Mouse (Mus musculus): ENCODE measurements around the gene 2900026A02Rik. TPM values are rescaled to one million over a fixed set of nuclear protein-coding genes. Genes with fewer than 3 reads are reported as not detected.

The 2900026A02Rik gene
- polyA plus RNA-seq, 2 experiments, result 7.1 to 13.6 TPM

DNA sequence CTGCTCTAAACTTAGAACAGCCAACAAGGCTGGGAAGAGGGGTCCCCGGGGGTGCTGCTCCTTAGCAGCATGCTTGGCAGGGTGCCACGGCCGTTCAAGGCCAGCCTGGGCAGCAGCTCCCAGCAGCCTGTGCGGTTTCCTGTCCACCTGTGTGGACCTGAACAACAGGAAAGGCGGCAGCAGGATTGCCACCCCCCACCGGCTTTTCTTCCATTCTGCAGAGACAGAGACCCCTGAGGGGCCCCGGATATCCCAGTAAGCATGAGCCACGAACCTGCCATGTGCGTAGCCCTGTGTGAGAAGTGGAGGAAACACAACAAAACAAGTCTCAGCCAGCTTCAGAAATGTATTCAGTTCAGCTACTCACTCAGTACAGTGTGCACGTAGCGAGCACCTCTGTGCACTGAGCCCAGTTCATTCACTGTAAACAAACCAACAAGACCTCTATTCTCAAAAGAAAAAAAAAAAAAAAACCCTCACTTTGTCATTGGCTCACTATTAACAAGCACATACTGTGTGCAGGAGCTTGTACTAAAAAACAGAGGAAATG is 69.4 kb downstream of the 2900026A02Rik start:
- no peak for ATAC-seq (ENCODE audit: low FRiP score, low read depth)
- H3K4me1 ChIP-seq (ENCODE audit: control insufficient read depth, insufficient read depth, low read length), result peaks cover 32% of the 10 kb centered on the region
- no peaks in the 10 kb centered on the region for H3K9me3 ChIP-seq (ENCODE audit: control insufficient read depth, low read length)
- H3K4me3 ChIP-seq (replicated peaks; ENCODE audit: low read length), result no peak overlapping the region
- H3K36me3 ChIP-seq (ENCODE audit: control insufficient read depth, insufficient read depth, low read length), result no peaks in the 10 kb centered on the region
- WGBS, result 33% methylated on average over 11 of the region's 11 CpGs
- peak overlapping the region; percentile 71 for H3K27ac ChIP-seq (replicated peaks; ENCODE audit: low read depth, low read length)
- no peaks in the 10 kb centered on the region for H3K27me3 ChIP-seq (ENCODE audit: control insufficient read depth, insufficient read depth, low read length)
- peak; percentile 66 for DNase-seq (ENCODE audit: low spot score)
- no peak for TF ChIP-seq POLR2A (IDR thresholded peaks at IDR 0.05; ENCODE audit: borderline replicate concordance, extremely low read depth, insufficient read depth, insufficient read length)
- H3K4me2 ChIP-seq (replicated peaks; ENCODE audit: low read depth, low read length, severe bottlenecking), result no peak overlapping the region
- no peak overlapping the region for H3K9ac ChIP-seq (ENCODE audit: low read depth, low read length, severe bottlenecking)

DNA sequence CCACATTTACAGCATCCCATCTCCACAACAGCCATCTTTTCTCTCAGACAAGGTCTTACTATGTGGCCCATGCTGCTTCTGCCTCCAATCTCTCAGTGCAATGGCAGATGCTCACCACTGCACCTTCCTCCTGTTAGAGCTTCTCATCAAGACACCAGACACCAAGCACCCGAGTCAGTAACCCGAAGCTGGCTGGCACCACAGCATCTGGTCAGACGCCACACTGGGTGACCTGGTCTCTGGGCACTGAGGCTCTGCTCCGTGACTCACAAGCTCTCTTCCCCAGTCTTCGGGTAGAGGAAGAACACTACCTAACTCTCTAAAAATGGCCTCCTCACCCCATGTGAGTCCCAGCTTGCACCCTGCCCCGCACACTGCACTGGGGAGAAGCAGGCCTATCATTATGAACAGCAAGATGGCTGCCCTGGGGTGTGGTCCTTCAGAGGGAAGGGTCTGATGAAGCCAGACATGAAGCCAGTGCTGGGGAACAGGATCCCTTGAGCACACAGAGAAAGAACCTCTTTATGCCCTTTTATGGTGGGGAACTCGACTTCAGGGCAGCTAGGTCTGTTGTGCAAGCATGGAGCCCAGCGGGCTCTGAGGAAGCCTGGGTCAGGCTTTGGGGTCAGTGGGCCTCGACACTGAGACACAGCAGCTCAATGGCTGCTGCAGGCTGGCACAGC is 70.0 kb downstream of the 2900026A02Rik start:
- Histone ChIP-seq H3K9me3 (ENCODE audit: control insufficient read depth, low read length) (no peaks in the 10 kb centered on the region), H3K27me3 (ENCODE audit: control insufficient read depth, insufficient read depth, low read length) (no peaks in the 10 kb centered on the region), H3K4me2 (replicated peaks; ENCODE audit: low read depth, low read length, severe bottlenecking) (no peak overlapping the region), H3K9ac (ENCODE audit: low read depth, low read length, severe bottlenecking) (no peak overlapping the region), H3K4me1 (ENCODE audit: control insufficient read depth, insufficient read depth, low read length) (peaks cover 32% of the 10 kb centered on the region), H3K27ac (replicated peaks; ENCODE audit: low read depth, low read length) (peak overlapping the region; percentile 71), H3K36me3 (ENCODE audit: control insufficient read depth, insufficient read depth, low read length) (no peaks in the 10 kb centered on the region), H3K4me3 (replicated peaks; ENCODE audit: low read length) (no peak overlapping the region)
- ATAC-seq (ENCODE audit: low FRiP score, low read depth) (no peak), DNase-seq (ENCODE audit: low spot score) (no peak)
- 56% methylated on average over 9 of the region's 9 CpGs for WGBS
- TF ChIP-seq POLR2A (IDR thresholded peaks at IDR 0.05; ENCODE audit: borderline replicate concordance, extremely low read depth, insufficient read depth, insufficient read length), result no peak

GRCm38 (mm10) chr5:113149052-113149451 is 72.0 kb downstream of the 2900026A02Rik start:
- H3K4me3 ChIP-seq (replicated peaks; ENCODE audit: low read length), result no peak overlapping the region
- no peaks in the 10 kb centered on the region for H3K36me3 ChIP-seq (ENCODE audit: control insufficient read depth, insufficient read depth, low read length)
- peaks cover 35% of the 10 kb centered on the region for H3K4me1 ChIP-seq (ENCODE audit: control insufficient read depth, insufficient read depth, low read length)
- no peak for TF ChIP-seq POLR2A (IDR thresholded peaks at IDR 0.05; ENCODE audit: borderline replicate concordance, extremely low read depth, insufficient read depth, insufficient read length)
- 89% methylated on average over 7 of the region's 7 CpGs for WGBS
- no peak overlapping the region for H3K4me2 ChIP-seq (replicated peaks; ENCODE audit: low read depth, low read length, severe bottlenecking)
- ATAC-seq (ENCODE audit: low FRiP score, low read depth), result no peak
- no peak overlapping the region for H3K27ac ChIP-seq (replicated peaks; ENCODE audit: low read depth, low read length)
- H3K27me3 ChIP-seq (ENCODE audit: control insufficient read depth, insufficient read depth, low read length), result no peaks in the 10 kb centered on the region
- H3K9me3 ChIP-seq (ENCODE audit: control insufficient read depth, low read length), result no peaks in the 10 kb centered on the region
- 0 out of 2 replicates have a peak overlapping the region, but pooled peaks have one; percentile 21 for H3K9ac ChIP-seq (ENCODE audit: low read depth, low read length, severe bottlenecking)
- DNase-seq (ENCODE audit: low spot score), result no peak

GRCm38 (mm10) chr5:113147994-113148471 is 73.0 kb downstream of the 2900026A02Rik start:
- H3K4me2 ChIP-seq (replicated peaks; ENCODE audit: low read depth, low read length, severe bottlenecking), result no peak overlapping the region
- 66% methylated on average over 13 of the region's 13 CpGs for WGBS
- no peaks in the 10 kb centered on the region for H3K9me3 ChIP-seq (ENCODE audit: control insufficient read depth, low read length)
- H3K36me3 ChIP-seq (ENCODE audit: control insufficient read depth, insufficient read depth, low read length), result no peaks in the 10 kb centered on the region
- H3K4me1 ChIP-seq (ENCODE audit: control insufficient read depth, insufficient read depth, low read length), result peaks cover 32% of the 10 kb centered on the region
- 0 out of 2 replicates have a peak overlapping the region, but pooled peaks have one; percentile 48 for H3K27ac ChIP-seq (replicated peaks; ENCODE audit: low read depth, low read length)
- no peak for ATAC-seq (ENCODE audit: low FRiP score, low read depth)
- no peak for DNase-seq (ENCODE audit: low spot score)
- H3K27me3 ChIP-seq (ENCODE audit: control insufficient read depth, insufficient read depth, low read length), result no peaks in the 10 kb centered on the region
- H3K4me3 ChIP-seq (replicated peaks; ENCODE audit: low read length), result no peak overlapping the region
- H3K9ac ChIP-seq (ENCODE audit: low read depth, low read length, severe bottlenecking), result no peak overlapping the region
- TF ChIP-seq POLR2A (IDR thresholded peaks at IDR 0.05; ENCODE audit: borderline replicate concordance, extremely low read depth, insufficient read depth, insufficient read length), result no peak

GRCm38 (mm10) chr5:113146656-113147055 is 74.4 kb downstream of the 2900026A02Rik start:
- no peaks in the 10 kb centered on the region for H3K36me3 ChIP-seq (ENCODE audit: control insufficient read depth, insufficient read depth, low read length)
- ATAC-seq (ENCODE audit: low FRiP score, low read depth), result no peak
- no peaks in the 10 kb centered on the region for H3K27me3 ChIP-seq (ENCODE audit: control insufficient read depth, insufficient read depth, low read length)
- H3K4me1 ChIP-seq (ENCODE audit: control insufficient read depth, insufficient read depth, low read length), result peaks cover 31% of the 10 kb centered on the region
- no peak overlapping the region for H3K9ac ChIP-seq (ENCODE audit: low read depth, low read length, severe bottlenecking)
- WGBS, result 49% methylated on average over 2 of the region's 2 CpGs
- no peak overlapping the region for H3K27ac ChIP-seq (replicated peaks; ENCODE audit: low read depth, low read length)
- H3K4me2 ChIP-seq (replicated peaks; ENCODE audit: low read depth, low read length, severe bottlenecking), result no peak overlapping the region
- no peaks in the 10 kb centered on the region for H3K9me3 ChIP-seq (ENCODE audit: control insufficient read depth, low read length)
- no peak overlapping the region for H3K4me3 ChIP-seq (replicated peaks; ENCODE audit: low read length)
- DNase-seq (ENCODE audit: low spot score), result no peak
- no peak for TF ChIP-seq POLR2A (IDR thresholded peaks at IDR 0.05; ENCODE audit: borderline replicate concordance, extremely low read depth, insufficient read depth, insufficient read length)

Data from limb, embryonic 14.5 days (tissue).